Mouse (Mus musculus): ENCODE measurements around the gene Rnf224.
"Not testable (repeated sequence)": the region's sequence is repeated elsewhere in the genome, so short reads cannot be mapped to it uniquely, and the experiment has no call there.

Rnf224 gene

GRCm38 (mm10) chr2:25236614-25237013, at the start of gene Rnf224:
Gene Rnf224, minus strand, starts transcription at chr2:25236787.
- DNase-seq (ENCODE audit: low spot score in 2 of 2): no peak

- DNase-seq (ENCODE audit: low spot score in 2 of 2): no peak
Observed at GRCm38 (mm10) chr2:25286314-25286713, 49.7 kb upstream of the Rnf224 start.

DNA sequence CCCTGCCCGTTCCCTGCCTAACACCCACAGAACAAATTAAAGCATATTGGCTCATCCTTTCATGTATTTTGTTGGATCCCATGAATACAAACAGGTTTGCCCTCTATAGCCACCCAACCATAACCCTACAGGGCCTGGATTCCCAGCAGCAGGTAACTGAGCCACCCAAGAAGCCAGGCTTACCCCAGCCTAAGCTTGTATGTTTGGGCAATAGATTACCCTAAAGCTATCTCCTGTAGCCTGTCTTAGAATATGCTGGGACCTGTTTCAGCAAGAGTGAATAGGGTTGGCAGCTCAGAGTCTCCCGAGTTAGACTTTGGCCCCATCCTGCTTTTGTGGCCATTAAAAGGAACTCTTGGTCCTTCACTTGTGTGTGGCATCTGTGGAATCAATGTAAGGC, 49.0 kb upstream of the Rnf224 start:
- no peak for DNase-seq (ENCODE audit: low spot score in 2 of 2)

GRCm38 (mm10) chr2:25278928-25279882, 42.6 kb upstream of the Rnf224 start:
- DNase-seq (ENCODE audit: low spot score in 2 of 2): peak in 1 of 2 experiments; percentile 70

DNA sequence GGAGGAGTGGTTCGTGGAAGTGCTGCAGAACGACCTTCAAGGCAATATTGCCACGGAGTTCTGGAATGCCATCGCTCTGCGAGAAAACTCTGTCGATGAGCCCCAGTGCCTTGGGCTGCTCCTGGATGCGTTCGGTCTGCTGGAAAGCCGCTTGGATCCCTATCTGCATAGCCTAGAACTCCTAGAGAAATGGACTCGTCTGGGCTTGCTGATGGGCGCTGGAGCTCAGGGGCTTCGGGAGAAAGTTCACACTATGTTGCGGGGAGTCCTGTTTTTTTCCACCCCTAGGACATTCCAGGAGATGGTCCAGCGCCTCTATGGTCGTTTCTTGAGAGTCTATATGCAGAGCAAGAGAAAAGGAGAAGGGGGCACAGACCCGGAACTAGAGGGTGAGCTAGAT, 36.4 kb upstream of the Rnf224 start:
- DNase-seq (ENCODE audit: low spot score in 2 of 2): no peak

- DNase-seq (ENCODE audit: low spot score in 2 of 2): no peak
Observed at GRCm38 (mm10) chr2:25272515-25272914, 35.9 kb upstream of the Rnf224 start.

DNA sequence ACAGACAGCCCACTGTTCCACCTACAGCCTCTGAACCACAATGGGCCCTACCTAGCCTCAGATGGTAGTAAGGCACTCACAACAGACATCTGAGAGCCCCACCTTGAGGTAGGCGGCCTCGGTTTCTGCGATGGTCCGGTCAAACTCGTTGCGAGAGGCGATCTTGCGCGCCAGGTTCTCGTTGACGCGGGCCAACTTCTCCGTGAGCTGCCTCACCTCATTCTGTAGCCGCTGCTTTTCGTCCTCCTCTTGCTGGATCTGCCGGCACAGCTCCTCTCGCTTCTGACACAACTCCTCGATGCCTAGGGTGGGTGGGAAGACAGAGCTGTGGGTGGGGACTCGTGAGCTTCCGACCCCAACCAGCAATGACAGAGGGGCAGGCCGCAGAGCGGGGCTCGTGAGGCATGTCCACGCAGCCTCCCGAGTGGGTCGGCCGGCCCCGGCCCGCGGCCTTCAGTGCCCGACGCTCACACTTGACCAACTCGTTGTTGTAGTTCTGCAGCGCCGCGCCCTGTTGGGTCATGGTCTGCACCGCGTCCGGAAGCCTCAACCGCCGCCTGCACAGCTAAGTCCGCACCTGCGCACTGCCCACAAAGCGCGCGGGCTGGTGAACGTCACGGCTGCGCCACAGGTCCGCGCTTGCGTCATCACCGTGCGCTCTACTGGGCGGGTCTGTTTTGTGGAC, 35.4 kb upstream of the Rnf224 start, which contains the start of the genes Ssna1 and Anapc2:
Ssna1 (minus strand) TSS at position 612 of the 685 bp plus-strand sequence.
Anapc2 (plus strand) TSS at position 652 of the 685 bp plus-strand sequence.
- peak; percentile 94 to 98 for DNase-seq (ENCODE audit: low spot score in 2 of 2)

- no peak for DNase-seq (ENCODE audit: low spot score in 2 of 2)
Observed at GRCm38 (mm10) chr2:25267746-25268309, 31.2 kb upstream of the Rnf224 start.

DNA sequence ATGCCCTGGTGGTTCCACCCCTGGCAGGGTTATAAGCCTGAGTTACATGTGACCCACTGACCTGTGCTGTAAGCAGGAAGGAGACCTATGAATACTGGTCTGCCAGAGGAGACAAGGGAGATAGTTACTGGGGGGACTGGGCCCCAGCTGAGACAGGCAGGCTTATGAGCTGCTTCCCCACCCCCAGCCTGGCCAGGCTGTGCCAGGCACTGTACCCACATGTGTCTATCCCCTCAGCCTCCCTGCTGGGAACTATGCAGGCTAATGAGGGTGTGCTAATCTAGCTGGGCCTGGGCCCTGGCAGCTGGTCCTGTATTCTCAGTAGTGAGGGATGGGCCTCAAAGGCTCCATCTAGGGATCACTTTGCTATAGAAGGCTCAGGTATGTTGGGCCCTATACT, 30.7 kb upstream of the Rnf224 start:
- no peak for DNase-seq (ENCODE audit: low spot score in 2 of 2)

DNA sequence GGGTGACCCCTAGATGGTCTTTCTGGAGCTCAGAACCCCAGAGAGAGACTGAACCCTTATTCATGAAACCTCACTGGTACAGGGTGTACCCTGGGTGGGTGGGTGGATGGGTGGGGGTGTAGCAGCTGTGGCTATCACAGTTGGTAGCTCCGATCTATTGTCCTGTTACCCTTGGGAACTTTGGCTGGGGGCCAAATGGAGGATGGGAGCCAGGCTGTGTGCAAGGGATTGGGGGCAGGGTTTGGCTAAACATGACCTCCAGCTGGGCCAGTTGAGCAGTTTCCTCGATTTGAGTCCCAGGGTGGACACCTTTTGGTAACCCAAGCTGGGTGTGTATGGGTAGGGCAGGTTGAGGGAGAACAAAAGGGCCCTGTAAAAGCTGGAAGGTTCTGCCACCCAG, 30.1 kb upstream of the Rnf224 start:
- no peak for DNase-seq (ENCODE audit: low spot score in 2 of 2)

- no peak for DNase-seq (ENCODE audit: low spot score in 2 of 2)
Observed at GRCm38 (mm10) chr2:25265897-25266656, 29.5 kb upstream of the Rnf224 start.

DNA sequence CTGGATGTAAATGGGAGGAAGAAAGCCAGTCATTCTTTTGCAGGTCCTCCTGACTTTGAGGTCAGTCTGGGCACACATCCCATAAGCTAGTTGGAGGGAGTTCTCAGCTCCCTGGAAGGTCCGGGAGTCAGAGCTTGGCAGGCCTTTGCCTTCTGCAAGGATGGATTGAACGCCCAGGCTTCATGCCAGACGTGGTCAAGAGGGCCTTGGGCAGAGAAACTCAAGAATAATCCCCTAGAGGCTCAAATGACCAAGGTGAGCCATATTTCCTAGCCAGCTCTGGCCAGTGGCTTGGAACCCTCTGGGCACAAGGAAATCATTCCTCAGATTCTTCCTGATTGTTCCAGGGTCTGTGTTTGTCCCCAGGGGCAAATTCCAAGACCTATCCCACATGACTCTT, 28.3 kb upstream of the Rnf224 start:
- no peak for DNase-seq (ENCODE audit: low spot score in 2 of 2)

DNA sequence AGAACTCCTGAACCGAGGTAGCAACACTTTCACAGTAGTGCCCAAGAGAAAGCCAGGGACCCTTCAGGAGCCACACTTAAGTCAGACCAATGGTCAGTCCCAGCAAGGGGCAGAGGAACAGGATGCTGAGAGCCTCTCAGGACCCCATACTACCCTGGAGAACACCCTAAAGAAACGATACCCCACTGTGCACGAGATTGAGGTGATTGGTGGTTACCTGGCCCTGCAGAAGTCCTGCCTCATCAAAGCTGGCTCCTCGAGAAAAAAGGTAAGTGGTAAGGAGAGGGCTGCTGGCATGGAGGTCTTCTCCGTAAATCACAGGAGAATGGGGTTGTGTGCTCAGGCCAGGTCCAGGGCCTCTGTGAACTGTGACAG, 27.7 kb upstream of the Rnf224 start:
- no peak for DNase-seq (ENCODE audit: low spot score in 2 of 2)

- DNase-seq (ENCODE audit: low spot score in 2 of 2): no peak
Observed at GRCm38 (mm10) chr2:25263623-25264285, 27.2 kb upstream of the Rnf224 start.

DNA sequence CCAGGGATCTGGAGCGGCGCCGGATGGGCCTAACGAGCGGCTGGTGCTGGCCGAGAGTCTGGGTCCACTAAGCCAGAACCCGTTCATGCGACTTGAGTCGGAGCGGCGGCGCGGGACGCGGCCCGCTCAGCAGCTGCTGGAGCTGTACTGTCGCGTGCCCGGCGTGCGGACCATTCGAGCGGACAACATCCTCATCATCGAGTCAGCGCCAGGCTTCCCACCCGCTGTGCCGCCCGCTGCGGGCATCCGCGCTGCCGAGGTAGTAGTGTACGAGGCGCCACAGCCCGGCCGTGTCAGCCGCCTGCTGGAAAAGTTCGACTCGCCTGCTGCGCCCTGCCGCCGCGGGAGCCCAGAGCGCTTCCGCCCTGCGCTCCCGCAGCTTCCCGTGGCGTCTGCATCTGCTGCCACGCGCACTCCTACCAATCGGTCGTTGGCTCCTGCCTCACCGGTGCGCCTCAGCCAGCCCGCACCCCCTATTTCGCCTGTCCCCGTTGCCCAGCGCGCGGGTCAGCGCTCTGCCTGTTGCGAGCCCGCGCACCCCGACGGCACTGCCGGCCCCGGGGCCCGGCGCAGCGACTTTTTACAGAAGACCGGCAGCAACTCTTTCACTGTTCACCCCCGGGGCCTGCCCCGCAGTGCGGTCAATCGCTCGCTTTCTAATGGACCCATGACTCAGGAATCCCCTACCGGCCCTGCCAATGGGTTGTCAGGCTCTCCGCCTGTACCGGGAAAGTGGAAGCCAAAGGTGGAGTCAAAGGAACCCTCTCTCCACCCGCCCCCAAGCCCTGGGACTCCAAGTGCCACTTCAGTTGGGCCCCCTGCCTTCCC, 26.4 kb upstream of the Rnf224 start:
- no peak for DNase-seq (ENCODE audit: low spot score in 2 of 2)

DNA sequence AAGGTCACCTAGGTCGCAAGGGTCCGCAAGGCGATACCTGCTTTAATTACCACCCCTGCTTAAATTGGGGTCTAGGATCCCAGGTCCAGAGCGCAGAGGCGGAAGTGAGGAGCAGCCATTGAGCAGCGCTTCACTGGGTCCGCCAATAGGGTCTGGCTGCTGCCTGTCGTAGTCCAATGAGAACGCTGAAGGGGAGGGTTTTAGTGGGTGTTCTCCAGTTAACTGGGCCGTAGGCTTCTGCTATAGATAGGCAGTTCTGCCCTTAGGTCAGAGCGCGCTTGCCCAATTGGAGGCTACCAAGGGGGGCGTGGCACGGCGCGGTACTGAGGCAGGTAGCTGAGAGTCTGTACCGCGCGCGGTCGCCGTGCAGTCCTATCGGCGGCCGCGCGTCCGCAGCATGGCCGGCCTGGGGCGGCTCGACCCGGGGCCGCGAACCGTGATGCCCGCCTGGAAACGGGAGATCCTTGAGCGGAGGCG, 25.7 kb upstream of the Rnf224 start, which contains the start of gene Tprn:
Tprn (plus strand) TSS at position 328 of the 477 bp plus-strand sequence.
- peak; percentile 89 to 93 for DNase-seq (ENCODE audit: low spot score in 2 of 2)

- DNase-seq (ENCODE audit: low spot score in 2 of 2): no peak
Observed at GRCm38 (mm10) chr2:25261870-25262269, 25.3 kb upstream of the Rnf224 start.

- DNase-seq (ENCODE audit: low spot score in 2 of 2): no peak
Observed at GRCm38 (mm10) chr2:25258887-25259286, 22.3 kb upstream of the Rnf224 start.

DNA sequence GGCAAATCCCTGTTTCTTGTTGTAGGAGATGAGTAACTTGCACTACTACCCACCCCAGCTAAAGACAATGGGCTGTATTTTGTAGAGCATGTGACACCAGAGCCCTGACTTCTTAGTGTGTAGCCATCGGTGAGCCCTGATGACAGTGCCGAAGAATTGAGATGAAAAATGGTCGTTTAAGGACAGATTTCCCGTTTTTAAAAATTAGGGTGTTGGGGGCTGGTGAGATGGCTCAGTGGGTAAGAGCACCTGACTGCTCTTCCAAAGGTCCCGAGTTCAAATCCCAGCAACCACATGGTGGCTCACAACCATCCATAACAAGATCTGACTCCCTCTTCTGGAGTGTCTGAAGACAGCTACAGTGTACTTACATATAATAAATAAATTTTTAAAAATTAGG, 20.7 kb upstream of the Rnf224 start:
- not testable (repeated sequence) for DNase-seq (ENCODE audit: low spot score in 2 of 2)
